25 mouse cellular contexts compared by ENCODE assay signal in genomic region chr11:117411663-117412062, GRCm38 (mm10).
"Had no signal": no experiment of that assay in that cellular context is flagged by ENCODE, and none has a peak within 500 bp of the region (broad histone marks: within the 10 kb centered on the region; RNA-seq: fewer than 3 reads in every experiment).

No protein-coding gene starts in this region.

- DNase-seq: gastrocnemius, postnatal 14 days; gastrocnemius, postnatal 36 days; heart, adult 11 months; heart, adult 2 months; heart, postnatal 14 days; heart, postnatal 36 days; kidney, adult 11 months; kidney, adult 2 months; kidney, postnatal 10 days; kidney, postnatal 25 days; kidney, postnatal 4 days; layer of hippocampus, postnatal 36 days; liver had no signal

- H3K9ac ChIP-seq: heart, embryonic 13.5 days; heart, embryonic 15.5 days; hindbrain, embryonic 13.5 days; hindbrain, embryonic 15.5 days; limb, embryonic 12.5 days; liver, embryonic 14.5 days had no signal

- H3K36me3 ChIP-seq: heart, embryonic 13.5 days; heart, embryonic 15.5 days; hindbrain, embryonic 13.5 days; hindbrain, embryonic 15.5 days; limb, embryonic 10.5 days; limb, embryonic 12.5 days had no signal

- H3K4me2 ChIP-seq: heart, embryonic 11.5 days; heart, embryonic 13.5 days; heart, embryonic 15.5 days; hindbrain, embryonic 13.5 days; hindbrain, embryonic 15.5 days; limb, embryonic 12.5 days; liver, embryonic 11.5 days had no signal

- H3K4me3 ChIP-seq: heart, adult 2 months; heart, embryonic 13.5 days; heart, embryonic 15.5 days; hindbrain, embryonic 13.5 days; hindbrain, embryonic 15.5 days; layer of hippocampus, adult 2 months; limb, embryonic 10.5 days; limb, embryonic 12.5 days had no signal

- H3K27ac ChIP-seq: heart, adult 2 months; heart, embryonic 13.5 days; heart, embryonic 15.5 days; hindbrain, embryonic 13.5 days; hindbrain, embryonic 15.5 days; hindbrain, postnatal 0 days; layer of hippocampus, adult 2 months; limb, embryonic 10.5 days; limb, embryonic 12.5 days; liver, embryonic 14.5 days had no signal

- ATAC-seq: hindbrain, postnatal 0 days; intestine, embryonic 16.5 days had no signal

- H3K9me3 ChIP-seq: heart, embryonic 13.5 days; heart, embryonic 15.5 days; hindbrain, embryonic 13.5 days; hindbrain, embryonic 15.5 days; limb, embryonic 10.5 days; limb, embryonic 12.5 days had no signal
